Mouse (Mus musculus): ENCODE data around the gene Ifna11. TPM values are rescaled to one million over a fixed set of nuclear protein-coding genes. Genes with fewer than 3 reads are reported as not detected.
"Not testable (repeated sequence)": the region's sequence is repeated elsewhere in the genome, so short reads cannot be mapped to it uniquely, and the experiment has no call there.

Gene Ifna11
- polyA plus RNA-seq, 1 experiment, result not detected

DNA sequence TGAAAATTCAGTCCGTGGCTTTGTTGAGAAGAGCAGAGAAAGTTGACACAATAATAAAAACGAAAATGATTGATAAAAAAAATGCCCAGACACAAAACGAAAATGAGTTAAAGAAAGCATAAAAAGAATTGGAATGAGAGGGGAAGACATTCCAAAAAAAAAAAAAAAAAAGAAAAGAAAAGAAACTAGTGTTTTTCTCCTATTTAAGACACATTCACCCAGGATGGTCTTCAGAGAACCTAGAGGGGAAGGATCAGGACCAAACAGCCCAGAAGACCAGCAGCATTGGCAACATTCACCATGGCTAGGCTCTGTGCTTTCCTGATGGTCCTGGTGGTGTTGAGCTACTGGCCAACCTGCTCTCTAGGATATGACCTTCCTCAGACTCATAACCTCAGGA lies 3.8 kb upstream of the Ifna11 start, which contains the start of gene Ifna7:
Ifna7 (plus strand) TSS at position 301 of the 400 bp plus-strand sequence.
- Histone ChIP-seq H3K36me3 (ENCODE audit: control insufficient read depth, insufficient read depth, low read length, poor library complexity, severe bottlenecking) (no peaks in the 10 kb centered on the region), H3K4me1 (ENCODE audit: control insufficient read depth, insufficient read depth, low read length) (no peaks in the 10 kb centered on the region), H3K4me3 (ENCODE audit: low read depth, low read length) (no peak within 1 kb of the TSS), H3K27ac (ENCODE audit: insufficient read depth, low read length) (no peak within 1 kb of the TSS), H3K9ac (ENCODE audit: low read depth, poor library complexity, severe bottlenecking) (no peak within 1 kb of the TSS), H3K9me3 (replicated peaks; ENCODE audit: control insufficient read depth, insufficient read depth, low read length, poor library complexity, severe bottlenecking) (no peaks in the 10 kb centered on the region), H3K27me3 (ENCODE audit: control insufficient read depth, insufficient read depth, low read length, poor library complexity, severe bottlenecking) (no peaks in the 10 kb centered on the region)
- TF ChIP-seq POLR2A (IDR thresholded peaks at IDR 0.05; ENCODE audit: insufficient read depth, low read length) (no peak), EP300 (IDR thresholded peaks at IDR 0.05; ENCODE audit: insufficient read depth, low read depth, low read length) (no peak), CTCF (IDR thresholded peaks at IDR 0.05; ENCODE audit: low read depth, low read length) (no peak)

DNA sequence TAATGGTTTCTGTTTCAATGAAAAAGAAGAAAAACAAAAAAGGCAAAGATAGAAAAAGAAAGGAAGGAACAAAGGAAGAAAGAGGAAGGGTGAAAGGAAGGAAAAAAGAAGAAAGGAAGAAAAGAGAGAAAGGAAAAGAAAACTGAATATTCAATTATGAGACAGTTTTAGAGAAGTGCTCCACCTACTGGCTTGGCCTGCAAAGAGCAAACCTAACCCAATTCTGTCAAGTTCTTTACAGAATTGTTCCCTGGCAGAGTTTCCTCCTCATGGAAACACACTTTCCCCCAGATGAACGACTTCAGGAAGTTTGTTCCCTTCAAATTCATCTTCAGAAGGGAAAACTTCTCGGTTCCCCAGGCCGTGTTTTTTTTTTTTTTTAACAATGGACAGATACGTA lies 3.2 kb downstream of the Ifna11 start:
- no peaks in the 10 kb centered on the region for H3K27me3 ChIP-seq (ENCODE audit: control insufficient read depth, insufficient read depth, low read length, poor library complexity, severe bottlenecking)

DNA sequence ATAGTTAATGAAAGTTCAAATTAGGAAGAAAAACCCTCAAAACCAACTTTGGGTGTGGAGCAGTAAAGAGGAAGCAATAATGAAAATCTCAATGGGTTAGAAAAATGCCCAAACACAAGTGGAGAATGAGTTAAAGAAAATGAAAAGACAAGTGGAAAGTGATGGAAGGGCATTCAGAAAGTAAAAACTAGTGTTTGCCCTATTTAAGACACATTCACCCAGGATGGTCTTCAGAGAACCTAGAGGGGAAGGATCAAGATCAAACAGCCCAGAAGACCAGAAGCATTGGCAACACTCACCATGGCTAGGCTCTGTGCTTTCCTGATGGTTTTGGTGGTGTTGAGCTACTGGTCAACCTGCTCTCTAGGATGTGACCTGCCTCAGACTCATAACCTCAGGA lies 7.4 kb downstream of the Ifna11 start, which contains the start of gene Ifna6:
Ifna6 (plus strand) TSS at position 301 of the 400 bp plus-strand sequence.
- H3K4me1 ChIP-seq (ENCODE audit: control insufficient read depth, insufficient read depth, low read length); H3K4me3 ChIP-seq (ENCODE audit: low read depth, low read length): not testable (repeated sequence)

More for the DNA sequence above, 3.2 kb downstream of the Ifna11 start:
- Histone ChIP-seq H3K4me1 (ENCODE audit: control insufficient read depth, insufficient read depth, low read length) (no peaks in the 10 kb centered on the region), H3K36me3 (ENCODE audit: control insufficient read depth, insufficient read depth, low read length, poor library complexity, severe bottlenecking) (no peaks in the 10 kb centered on the region), H3K4me3 (ENCODE audit: low read depth, low read length) (no peak overlapping the region), H3K27ac (ENCODE audit: insufficient read depth, low read length) (no peak overlapping the region), H3K9me3 (replicated peaks; ENCODE audit: control insufficient read depth, insufficient read depth, low read length, poor library complexity, severe bottlenecking) (no peaks in the 10 kb centered on the region), H3K9ac (ENCODE audit: low read depth, poor library complexity, severe bottlenecking) (no peak overlapping the region)
- TF ChIP-seq CTCF (IDR thresholded peaks at IDR 0.05; ENCODE audit: low read depth, low read length) (no peak), EP300 (IDR thresholded peaks at IDR 0.05; ENCODE audit: insufficient read depth, low read depth, low read length) (no peak), POLR2A (IDR thresholded peaks at IDR 0.05; ENCODE audit: insufficient read depth, low read length) (no peak)

DNA sequence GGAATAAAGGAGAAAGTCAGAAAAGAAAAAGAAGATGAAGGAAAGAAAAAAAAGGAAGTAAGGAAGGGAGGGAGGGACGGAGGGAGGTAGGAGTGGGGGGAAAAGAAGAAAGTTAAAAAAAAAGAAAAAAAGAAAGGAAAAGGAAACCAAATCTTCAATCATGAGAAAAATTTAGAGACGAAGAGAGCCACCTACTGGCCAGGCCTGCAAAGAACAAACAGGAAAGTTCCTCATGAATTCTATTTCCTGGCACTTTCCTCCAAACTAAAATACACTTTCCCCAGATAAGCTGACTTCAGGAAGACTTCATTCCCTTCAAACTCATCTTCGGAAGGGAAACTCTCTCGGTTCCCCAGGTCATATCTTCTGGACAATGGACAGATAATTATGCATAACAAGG lies 10.8 kb downstream of the Ifna11 start:
- no peaks in the 10 kb centered on the region for H3K27me3 ChIP-seq (ENCODE audit: control insufficient read depth, insufficient read depth, low read length, poor library complexity, severe bottlenecking)
- no peaks in the 10 kb centered on the region for H3K4me1 ChIP-seq (ENCODE audit: control insufficient read depth, insufficient read depth, low read length)
- H3K9ac ChIP-seq (ENCODE audit: low read depth, poor library complexity, severe bottlenecking), result no peak overlapping the region
- H3K4me3 ChIP-seq (ENCODE audit: low read depth, low read length), result no peak overlapping the region
- TF ChIP-seq EP300 (IDR thresholded peaks at IDR 0.05; ENCODE audit: insufficient read depth, low read depth, low read length) (no peak), CTCF (IDR thresholded peaks at IDR 0.05; ENCODE audit: low read depth, low read length) (no peak), POLR2A (IDR thresholded peaks at IDR 0.05; ENCODE audit: insufficient read depth, low read length) (no peak)
- H3K9me3 ChIP-seq (replicated peaks; ENCODE audit: control insufficient read depth, insufficient read depth, low read length, poor library complexity, severe bottlenecking), result peaks cover 4% of the 10 kb centered on the region
- H3K36me3 ChIP-seq (ENCODE audit: control insufficient read depth, insufficient read depth, low read length, poor library complexity, severe bottlenecking), result no peaks in the 10 kb centered on the region
- no peak overlapping the region for H3K27ac ChIP-seq (ENCODE audit: insufficient read depth, low read length)

More for the DNA sequence above, 7.4 kb downstream of the Ifna11 start, which contains the start of gene Ifna6:
- H3K9me3 ChIP-seq (replicated peaks; ENCODE audit: control insufficient read depth, insufficient read depth, low read length, poor library complexity, severe bottlenecking); H3K27me3 ChIP-seq (ENCODE audit: control insufficient read depth, insufficient read depth, low read length, poor library complexity, severe bottlenecking); H3K9ac ChIP-seq (ENCODE audit: low read depth, poor library complexity, severe bottlenecking); H3K27ac ChIP-seq (ENCODE audit: insufficient read depth, low read length); H3K36me3 ChIP-seq (ENCODE audit: control insufficient read depth, insufficient read depth, low read length, poor library complexity, severe bottlenecking): not testable (repeated sequence)

DNA sequence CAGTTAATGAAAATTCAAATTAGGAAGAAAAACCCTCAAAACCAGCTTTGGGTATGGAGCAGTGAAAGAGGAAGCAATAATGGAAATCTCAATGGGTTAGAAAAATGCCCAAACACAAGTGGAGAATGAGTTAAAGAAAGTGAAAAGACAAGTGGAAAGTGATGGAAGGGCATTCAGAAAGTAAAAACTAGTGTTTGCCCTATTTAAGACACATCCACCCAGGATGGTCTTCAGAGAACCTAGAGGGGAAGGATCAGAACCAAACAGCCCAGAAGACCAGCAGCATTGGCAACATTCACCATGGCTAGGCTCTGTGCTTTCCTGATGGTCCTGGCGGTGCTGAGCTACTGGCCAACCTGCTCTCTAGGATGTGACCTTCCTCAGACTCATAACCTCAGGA lies 15.5 kb downstream of the Ifna11 start, which contains the start of gene Ifna5:
Ifna5 (plus strand) TSS at position 301 of the 400 bp plus-strand sequence.
- H3K4me1 ChIP-seq (ENCODE audit: control insufficient read depth, insufficient read depth, low read length); H3K4me3 ChIP-seq (ENCODE audit: low read depth, low read length); H3K27ac ChIP-seq (ENCODE audit: insufficient read depth, low read length); H3K9ac ChIP-seq (ENCODE audit: low read depth, poor library complexity, severe bottlenecking); H3K9me3 ChIP-seq (replicated peaks; ENCODE audit: control insufficient read depth, insufficient read depth, low read length, poor library complexity, severe bottlenecking); H3K27me3 ChIP-seq (ENCODE audit: control insufficient read depth, insufficient read depth, low read length, poor library complexity, severe bottlenecking); H3K36me3 ChIP-seq (ENCODE audit: control insufficient read depth, insufficient read depth, low read length, poor library complexity, severe bottlenecking): not testable (repeated sequence)

DNA sequence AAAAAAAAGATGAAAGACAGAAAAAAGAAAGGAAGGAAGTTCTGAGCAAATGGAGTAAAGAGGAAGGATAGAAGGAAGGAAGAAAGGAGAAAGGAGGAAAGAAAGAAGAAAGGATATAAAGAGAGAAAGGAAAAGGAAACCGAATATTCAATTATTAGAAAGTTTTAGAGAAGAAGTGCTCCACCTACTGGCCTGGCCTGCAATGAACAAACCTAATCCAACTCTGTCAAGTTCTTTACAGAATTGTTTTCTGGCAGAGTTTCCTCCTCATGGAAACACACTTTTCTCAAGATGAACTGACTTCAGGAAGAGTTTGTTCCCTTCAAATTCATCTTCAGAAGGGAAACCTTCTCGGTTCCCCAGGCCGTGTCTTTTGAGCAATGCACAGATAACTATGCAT lies 19.1 kb downstream of the Ifna11 start:
- H3K9ac ChIP-seq (ENCODE audit: low read depth, poor library complexity, severe bottlenecking), result no peak overlapping the region
- TF ChIP-seq CTCF (IDR thresholded peaks at IDR 0.05; ENCODE audit: low read depth, low read length) (no peak), POLR2A (IDR thresholded peaks at IDR 0.05; ENCODE audit: insufficient read depth, low read length) (no peak), EP300 (IDR thresholded peaks at IDR 0.05; ENCODE audit: insufficient read depth, low read depth, low read length) (no peak)
- no peak overlapping the region for H3K27ac ChIP-seq (ENCODE audit: insufficient read depth, low read length)
- H3K4me1 ChIP-seq (ENCODE audit: control insufficient read depth, insufficient read depth, low read length), result no peaks in the 10 kb centered on the region
- no peaks in the 10 kb centered on the region for H3K36me3 ChIP-seq (ENCODE audit: control insufficient read depth, insufficient read depth, low read length, poor library complexity, severe bottlenecking)
- no peak overlapping the region for H3K4me3 ChIP-seq (ENCODE audit: low read depth, low read length)
- H3K9me3 ChIP-seq (replicated peaks; ENCODE audit: control insufficient read depth, insufficient read depth, low read length, poor library complexity, severe bottlenecking), result no peaks in the 10 kb centered on the region
- H3K27me3 ChIP-seq (ENCODE audit: control insufficient read depth, insufficient read depth, low read length, poor library complexity, severe bottlenecking), result no peaks in the 10 kb centered on the region

Data from ES-Bruce4 (cell line).